Mouse (Mus musculus) forebrain, embryonic 13.5 days (tissue): ENCODE data around the gene Cwc22. TPM values are rescaled to one million over a fixed set of nuclear protein-coding genes. Genes with fewer than 3 reads are reported as not detected.

Source experiments
- ATAC-seq: fragments of 200-750 bp; cut with Nextera tagmentation; 2 replicates; pipeline ENCODE4 v1.8.0; 2017
- H3K27ac ChIP-seq: fragments of 300-500 bp; sonication (generic); 2 replicates; pipeline ENCODE4 v1.5.1; 2015; ENCODE audit warnings: inconsistent platforms, mild to moderate bottlenecking, moderate library complexity
- H3K27me3 ChIP-seq: fragments of 300-500 bp; sonication (generic); 2 replicates; pipeline ENCODE4 v1.6.1; 2015; ENCODE audit warnings: mild to moderate bottlenecking, inconsistent platforms
- H3K36me3 ChIP-seq: fragments of 300-500 bp; sonication (generic); 2 replicates; pipeline ENCODE4 v1.6.1; 2015; ENCODE audit warnings: mild to moderate bottlenecking, inconsistent platforms; ENCODE audit not compliant: poor library complexity, severe bottlenecking
- H3K4me1 ChIP-seq: fragments of 300-500 bp; sonication (generic); 2 replicates; pipeline ENCODE4 v1.6.1; 2015; ENCODE audit warnings: inconsistent platforms
- H3K4me2 ChIP-seq: fragments of 300-500 bp; sonication (generic); 2 replicates; pipeline ENCODE4 v1.6.1; 2015; ENCODE audit warnings: inconsistent platforms, mild to moderate bottlenecking, moderate library complexity
- H3K4me3 ChIP-seq: fragments of 300-500 bp; sonication (generic); 2 replicates; pipeline ENCODE4 v1.5.1; 2015; ENCODE audit warnings: mild to moderate bottlenecking, inconsistent platforms
- H3K9ac ChIP-seq: fragments of 300-500 bp; sonication (generic); 2 replicates; pipeline ENCODE4 v1.6.1; 2015; ENCODE audit warnings: mild to moderate bottlenecking, inconsistent platforms
- H3K9me3 ChIP-seq: fragments of 300-500 bp; sonication (generic); replicated peaks from 2 replicates; pipeline ENCODE4 v1.6.1; 2016; ENCODE audit warnings: inconsistent platforms
- WGBS: fragments of 180-500 bp; shearing (Covaris S2); methylation state at CpG from one replicate; pipeline ENCODE4 v1.1.7; 2015; 5-methylcytosine and 5-hydroxymethylcytosine counted together
- polyA plus RNA-seq: library from polyadenylated mRNA; unstranded; fragments of >200 nt; fragmentation: Nextera tagmentation; extraction: Ambion mirVana; gene quantifications from 2 replicates; pipeline ENCODE4 v1.2.1, GENCODE M21; 2015

The Cwc22 gene
- polyA plus RNA-seq, 1 experiment from 2014 or later = 30.2 TPM

DNA sequence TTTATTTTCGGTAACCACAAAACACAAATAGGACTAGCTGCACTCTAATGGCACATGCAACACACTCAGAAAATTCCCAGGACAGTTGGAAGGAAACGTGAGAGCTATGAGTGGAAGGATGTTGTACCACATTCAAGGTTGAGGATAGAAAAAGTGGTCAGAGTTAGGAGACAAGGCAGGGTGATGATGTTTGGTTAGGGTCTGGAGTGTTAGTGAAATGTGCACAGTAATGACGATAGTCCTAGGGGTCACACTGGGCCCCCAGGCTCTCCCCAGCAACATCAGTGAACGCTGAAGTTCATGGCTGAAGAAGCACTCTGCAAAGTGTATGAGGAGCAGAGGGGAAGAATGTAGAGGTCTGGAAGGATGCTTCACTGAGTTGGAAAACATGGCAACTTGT lies 53.6 kb downstream of the Cwc22 start:
- WGBS = 95% methylated on average over 4 of the region's 4 CpGs
- no peak overlapping the region for H3K4me2 ChIP-seq
- H3K4me3 ChIP-seq = no peak overlapping the region
- ATAC-seq = no peak
- H3K9me3 ChIP-seq = 0 out of 2 replicates have a peak, but pooled peaks cover 3% of the 10 kb centered on the region
- H3K36me3 ChIP-seq = peaks cover 39% of the 10 kb centered on the region
- no peaks in the 10 kb centered on the region for H3K4me1 ChIP-seq
- no peak overlapping the region for H3K27ac ChIP-seq
- no peaks in the 10 kb centered on the region for H3K27me3 ChIP-seq
- no peak overlapping the region for H3K9ac ChIP-seq

DNA sequence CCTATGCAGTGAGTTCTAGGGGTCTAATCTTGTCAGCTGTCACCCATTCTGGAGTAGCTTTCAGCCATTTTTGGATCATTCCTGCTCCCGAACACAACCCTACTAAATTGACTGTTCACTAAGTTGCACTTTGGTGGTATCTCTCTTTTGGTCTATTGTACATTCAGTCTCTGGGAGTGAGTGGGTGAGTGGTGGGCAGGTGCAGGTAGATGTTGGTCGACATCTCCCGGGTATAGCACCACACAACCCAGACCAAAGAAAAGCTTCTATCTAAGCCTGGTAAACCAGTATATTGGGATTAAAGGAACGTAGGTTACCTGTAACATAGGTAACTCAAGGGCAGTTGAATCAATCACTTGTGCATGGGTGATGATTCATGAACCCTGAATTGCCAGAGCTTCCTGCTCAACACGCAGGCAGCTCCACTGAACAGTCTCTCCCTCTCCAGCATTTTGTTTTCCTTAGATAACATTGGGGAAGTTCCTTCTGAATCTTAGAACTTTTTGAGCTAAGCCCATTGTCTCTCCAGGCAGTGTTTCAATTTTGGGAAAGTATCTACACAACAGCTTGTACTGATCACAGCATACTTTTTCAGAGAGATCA lies 55.2 kb downstream of the Cwc22 start:
- Histone ChIP-seq H3K36me3 (peaks cover 27% of the 10 kb centered on the region), H3K9me3 (0 out of 2 replicates have a peak, but pooled peaks cover 3% of the 10 kb centered on the region), H3K27ac (no peak overlapping the region), H3K9ac (no peak overlapping the region), H3K4me2 (no peak overlapping the region), H3K4me1 (no peaks in the 10 kb centered on the region), H3K4me3 (no peak overlapping the region), H3K27me3 (no peaks in the 10 kb centered on the region)
- 94% methylated on average over 5 of the region's 5 CpGs for WGBS
- no peak for ATAC-seq

DNA sequence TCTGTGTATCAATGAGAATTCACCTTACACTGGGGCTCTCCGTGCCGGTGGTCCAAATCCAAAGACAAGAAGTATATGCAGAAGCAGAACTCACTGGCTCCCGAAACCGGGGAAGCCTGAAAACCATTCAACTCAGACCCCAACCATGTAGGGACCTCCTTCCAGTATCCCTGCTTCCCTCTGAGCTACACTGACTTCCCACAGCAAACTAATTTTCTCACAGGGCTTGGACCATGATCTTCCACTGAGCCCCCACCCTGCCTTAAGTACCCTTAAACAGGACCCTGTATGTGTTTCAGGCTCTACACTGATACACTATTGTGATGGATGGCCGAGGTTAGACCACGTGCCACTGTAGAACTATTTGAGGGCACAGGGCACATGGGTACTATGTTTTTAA lies 56.2 kb downstream of the Cwc22 start:
- Histone ChIP-seq H3K9me3 (0 out of 2 replicates have a peak, but pooled peaks cover 3% of the 10 kb centered on the region), H3K36me3 (peaks cover 22% of the 10 kb centered on the region), H3K4me3 (no peak overlapping the region), H3K27me3 (no peaks in the 10 kb centered on the region), H3K9ac (no peak overlapping the region), H3K4me1 (no peaks in the 10 kb centered on the region), H3K27ac (no peak overlapping the region), H3K4me2 (no peak overlapping the region)
- ATAC-seq = no peak
- WGBS = 98% methylated on average over 6 of the region's 6 CpGs

- no peak for ATAC-seq
- Histone ChIP-seq H3K4me1 (no peaks in the 10 kb centered on the region), H3K9ac (no peak overlapping the region), H3K27me3 (no peaks in the 10 kb centered on the region), H3K4me2 (no peak overlapping the region), H3K4me3 (no peak overlapping the region), H3K36me3 (peaks cover 16% of the 10 kb centered on the region), H3K9me3 (0 out of 2 replicates have a peak, but pooled peaks cover 3% of the 10 kb centered on the region), H3K27ac (no peak overlapping the region)
- 92% methylated on average over 5 of the region's 5 CpGs for WGBS
Measured at GRCm38 (mm10) chr2:77889401-77889800, 56.8 kb downstream of the Cwc22 start.

DNA sequence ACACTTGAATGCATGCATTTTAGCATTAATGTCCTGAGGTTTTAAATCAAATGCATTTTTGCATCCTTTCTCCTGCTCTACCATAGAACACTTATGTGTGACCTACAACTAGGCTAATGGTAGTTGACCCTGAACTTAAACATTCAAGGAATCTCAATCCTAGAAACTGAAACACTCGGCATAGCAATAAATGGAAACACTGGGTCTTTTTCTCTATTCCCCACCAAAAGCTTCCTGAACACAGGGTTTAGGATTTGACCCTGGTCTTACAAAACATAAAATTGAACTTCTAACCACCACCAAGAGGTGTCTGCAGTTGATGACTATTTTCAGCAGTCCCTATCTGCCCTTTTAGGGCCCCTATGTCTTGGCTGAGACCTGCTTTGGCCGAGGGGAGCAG lies 57.3 kb downstream of the Cwc22 start:
- no peaks in the 10 kb centered on the region for H3K4me1 ChIP-seq
- H3K4me3 ChIP-seq = no peak overlapping the region
- H3K27ac ChIP-seq = no peak overlapping the region
- peaks cover 12% of the 10 kb centered on the region for H3K36me3 ChIP-seq
- H3K27me3 ChIP-seq = no peaks in the 10 kb centered on the region
- no peak for ATAC-seq
- 0 out of 2 replicates have a peak, but pooled peaks cover 3% of the 10 kb centered on the region for H3K9me3 ChIP-seq
- H3K9ac ChIP-seq = no peak overlapping the region
- 89% methylated on average over 2 of the region's 2 CpGs for WGBS
- no peak overlapping the region for H3K4me2 ChIP-seq

DNA sequence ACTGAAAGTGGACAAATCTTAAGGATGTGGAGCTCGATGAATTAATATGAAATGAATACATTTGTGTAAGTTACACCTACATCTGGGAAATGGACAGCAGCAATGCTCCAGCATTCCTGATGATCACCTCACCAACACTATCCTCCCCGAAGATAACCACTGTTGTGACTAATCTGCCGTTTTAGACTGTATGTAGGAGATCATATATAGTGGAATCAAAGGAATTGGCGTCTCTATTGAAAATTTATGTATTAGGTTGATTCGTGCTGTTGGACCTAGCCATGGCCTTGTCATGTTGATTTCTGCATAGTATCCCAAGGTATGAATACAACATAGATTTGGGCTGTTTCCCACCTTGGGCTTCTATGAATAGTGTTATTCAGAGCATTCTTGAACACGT lies 58.1 kb downstream of the Cwc22 start:
- Histone ChIP-seq H3K9me3 (0 out of 2 replicates have a peak, but pooled peaks cover 6% of the 10 kb centered on the region), H3K4me1 (no peaks in the 10 kb centered on the region), H3K9ac (no peak overlapping the region), H3K4me3 (no peak overlapping the region), H3K4me2 (no peak overlapping the region), H3K27ac (no peak overlapping the region), H3K27me3 (no peaks in the 10 kb centered on the region), H3K36me3 (peaks cover 5% of the 10 kb centered on the region)
- ATAC-seq = no peak
- 91% methylated on average over 6 of the region's 6 CpGs for WGBS

GRCm38 (mm10) chr2:77887166-77887565 lies 59.0 kb downstream of the Cwc22 start:
- ATAC-seq = no peak
- Histone ChIP-seq H3K36me3 (no peaks in the 10 kb centered on the region), H3K4me1 (no peaks in the 10 kb centered on the region), H3K27me3 (no peaks in the 10 kb centered on the region), H3K9me3 (0 out of 2 replicates have a peak, but pooled peaks cover 6% of the 10 kb centered on the region), H3K9ac (no peak overlapping the region), H3K4me3 (no peak overlapping the region), H3K4me2 (no peak overlapping the region), H3K27ac (no peak overlapping the region)
- WGBS = 95% methylated on average over 4 of the region's 4 CpGs

DNA sequence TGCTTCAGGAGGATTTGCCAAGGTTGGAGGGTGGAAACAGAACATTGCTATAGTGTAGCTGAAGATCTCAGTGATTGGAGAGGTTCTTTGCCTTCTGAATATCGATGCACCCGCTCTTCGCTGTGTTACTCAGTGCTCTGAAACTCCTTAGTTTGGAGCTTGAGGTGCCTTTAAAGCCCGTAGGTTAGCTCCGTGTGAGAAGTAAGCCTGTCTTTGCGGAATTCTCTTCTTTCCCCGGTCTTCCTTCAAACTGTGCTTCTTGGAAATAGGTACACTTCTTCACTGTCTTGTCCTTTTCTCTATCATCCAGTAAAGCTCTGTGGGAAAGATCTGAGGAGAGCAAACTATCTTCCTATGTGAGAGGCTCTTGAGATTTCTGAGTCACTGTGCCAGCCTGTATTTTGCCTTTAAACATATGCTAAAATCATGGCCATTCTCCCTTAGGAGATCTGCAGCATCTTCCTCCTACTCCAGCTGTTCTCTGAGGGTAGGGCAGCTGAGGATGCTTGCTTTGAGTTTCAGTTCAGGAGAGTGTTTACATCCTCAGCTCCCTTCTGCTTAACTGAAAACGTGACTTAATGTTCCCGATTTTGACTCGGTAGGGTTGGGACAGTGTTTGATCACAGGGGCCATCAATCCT lies 60.6 kb downstream of the Cwc22 start:
- 94% methylated on average over 10 of the region's 10 CpGs for WGBS
- Histone ChIP-seq H3K4me1 (no peaks in the 10 kb centered on the region), H3K4me2 (no peak overlapping the region), H3K27me3 (no peaks in the 10 kb centered on the region), H3K9me3 (0 out of 2 replicates have a peak, but pooled peaks cover 4% of the 10 kb centered on the region), H3K36me3 (no peaks in the 10 kb centered on the region), H3K9ac (no peak overlapping the region), H3K4me3 (no peak overlapping the region), H3K27ac (no peak overlapping the region)
- ATAC-seq = no peak

DNA sequence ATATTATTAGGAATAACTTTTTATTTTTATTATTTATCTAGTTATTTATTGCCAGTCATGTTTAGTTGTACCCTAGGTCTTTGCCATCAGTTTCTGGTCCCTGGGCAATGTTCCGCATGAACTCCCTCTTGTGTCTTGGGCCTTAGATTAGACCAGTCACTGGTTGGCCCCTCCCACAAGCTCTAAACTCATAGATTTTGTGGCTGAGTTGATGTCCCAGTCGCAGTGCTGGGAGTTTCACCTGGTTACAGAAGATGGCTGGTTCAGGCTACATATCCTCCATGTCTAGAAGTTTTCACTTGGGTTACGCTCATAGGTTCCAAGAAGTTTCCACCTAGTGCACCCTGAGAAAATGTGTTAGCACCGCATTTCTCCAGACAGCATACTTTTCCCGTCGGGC lies 61.1 kb downstream of the Cwc22 start:
- Histone ChIP-seq H3K4me1 (no peaks in the 10 kb centered on the region), H3K36me3 (no peaks in the 10 kb centered on the region), H3K9ac (no peak overlapping the region), H3K4me3 (no peak overlapping the region), H3K27ac (no peak overlapping the region), H3K27me3 (no peaks in the 10 kb centered on the region), H3K9me3 (0 out of 2 replicates have a peak, but pooled peaks cover 3% of the 10 kb centered on the region), H3K4me2 (no peak overlapping the region)
- ATAC-seq = no peak
- 90% methylated on average over 6 of the region's 6 CpGs for WGBS

GRCm38 (mm10) chr2:77884491-77884890 lies 61.7 kb downstream of the Cwc22 start:
- H3K9me3 ChIP-seq = 0 out of 2 replicates have a peak, but pooled peaks cover 3% of the 10 kb centered on the region
- WGBS = 85% methylated on average over 3 of the region's 3 CpGs
- H3K9ac ChIP-seq = no peak overlapping the region
- H3K4me2 ChIP-seq = no peak overlapping the region
- H3K36me3 ChIP-seq = no peaks in the 10 kb centered on the region
- no peak for ATAC-seq
- H3K4me1 ChIP-seq = no peaks in the 10 kb centered on the region
- no peaks in the 10 kb centered on the region for H3K27me3 ChIP-seq
- H3K27ac ChIP-seq = no peak overlapping the region
- no peak overlapping the region for H3K4me3 ChIP-seq

- 82% methylated on average over 4 of the region's 4 CpGs for WGBS
- Histone ChIP-seq H3K27me3 (no peaks in the 10 kb centered on the region), H3K4me3 (no peak overlapping the region), H3K4me2 (no peak overlapping the region), H3K9me3 (0 out of 2 replicates have a peak, but pooled peaks cover 3% of the 10 kb centered on the region), H3K9ac (no peak overlapping the region), H3K4me1 (no peaks in the 10 kb centered on the region), H3K27ac (no peak overlapping the region), H3K36me3 (no peaks in the 10 kb centered on the region)
- ATAC-seq = no peak
Measured at GRCm38 (mm10) chr2:77882961-77883360, 63.2 kb downstream of the Cwc22 start.

DNA sequence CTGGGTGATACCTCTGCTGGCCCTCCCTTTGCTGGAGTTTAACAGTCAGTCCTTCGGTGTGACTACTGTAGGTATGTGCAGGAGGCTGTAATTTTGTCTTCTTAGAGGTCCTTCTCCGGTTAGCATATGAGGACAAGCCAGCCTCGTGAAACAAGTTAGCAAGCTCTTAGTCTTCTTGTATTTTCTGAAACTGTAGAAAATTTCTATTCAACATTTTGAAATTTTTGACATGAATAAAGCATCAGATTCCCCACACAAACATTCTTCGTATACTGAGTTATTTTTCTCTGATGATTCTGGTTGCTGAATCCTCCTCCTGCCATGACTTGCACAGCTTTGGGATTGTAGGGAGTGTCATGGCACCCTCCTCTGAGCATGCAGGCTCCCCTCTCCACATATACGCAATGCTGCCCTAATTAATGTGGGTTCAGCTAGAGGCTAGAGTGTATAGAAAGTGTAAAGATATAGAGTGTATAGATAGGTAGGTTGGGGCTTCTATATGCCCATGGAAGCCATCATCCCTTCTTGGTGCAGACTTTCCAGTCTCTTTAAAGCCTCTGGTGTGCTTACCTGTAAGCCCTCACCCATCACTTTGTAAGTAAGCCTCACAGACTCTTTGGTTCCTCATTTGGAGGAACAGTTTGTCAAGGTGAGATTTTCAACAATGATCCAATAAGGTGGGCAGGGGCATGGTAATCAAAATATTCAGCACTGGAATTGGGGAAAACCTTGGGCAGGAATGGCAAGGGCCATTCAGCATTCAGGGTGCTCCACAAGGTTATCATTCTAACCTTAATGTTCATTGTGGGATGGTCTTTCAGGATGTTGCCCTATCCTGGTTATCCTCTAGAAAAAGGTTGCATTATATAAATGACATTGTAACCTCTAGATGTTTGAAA lies 64.6 kb downstream of the Cwc22 start:
- no peaks in the 10 kb centered on the region for H3K36me3 ChIP-seq
- H3K4me3 ChIP-seq = no peak overlapping the region
- H3K27ac ChIP-seq = no peak overlapping the region
- WGBS = 94% methylated on average over 5 of the region's 5 CpGs
- H3K4me1 ChIP-seq = no peaks in the 10 kb centered on the region
- H3K27me3 ChIP-seq = no peaks in the 10 kb centered on the region
- 0 out of 2 replicates have a peak, but pooled peaks cover 3% of the 10 kb centered on the region for H3K9me3 ChIP-seq
- no peak for ATAC-seq
- H3K4me2 ChIP-seq = no peak overlapping the region
- H3K9ac ChIP-seq = no peak overlapping the region
